Mouse (Mus musculus) heart, postnatal 0 days (tissue): ENCODE data around the gene Rgs5. TPM values are rescaled to one million over a fixed set of nuclear protein-coding genes. Genes with fewer than 3 reads are reported as not detected.

Experiments used
- ATAC-seq: fragments of 200-750 bp; cut with Nextera tagmentation; 2 replicates; pipeline ENCODE4 v1.8.0; 2017; ENCODE audit warnings: low read depth, moderate number of reproducible peaks, moderate library complexity; ENCODE audit not compliant: insufficient read depth
- DNase-seq: peaks from one replicate; pipeline ENCODE4 v3.0.0-alpha.2; 2016; ENCODE audit warnings: low spot score
- H3K27ac ChIP-seq: fragments of 300-500 bp; sonication (generic); 2 replicates; pipeline ENCODE4 v1.5.1; 2014; ENCODE audit warnings: low read depth, mild to moderate bottlenecking
- H3K27me3 ChIP-seq: fragments of 300-500 bp; sonication (generic); 2 replicates; pipeline ENCODE4 v1.6.1; 2014; ENCODE audit warnings: low read length, mixed read lengths; ENCODE audit not compliant: control insufficient read depth, insufficient read depth
- H3K36me3 ChIP-seq: fragments of 300-500 bp; sonication (generic); replicated peaks from 2 replicates; pipeline ENCODE4 v1.6.1; 2014; ENCODE audit warnings: low read length, mixed read lengths; ENCODE audit not compliant: control insufficient read depth, insufficient read depth
- H3K4me1 ChIP-seq: fragments of 300-500 bp; sonication (generic); 2 replicates; pipeline ENCODE4 v1.6.1; 2014; ENCODE audit warnings: antibody characterized with exemption; ENCODE audit not compliant: control insufficient read depth, insufficient read depth
- H3K4me2 ChIP-seq: fragments of 300-500 bp; sonication (generic); 2 replicates; pipeline ENCODE4 v1.6.1; 2014; ENCODE audit warnings: low read depth, mild to moderate bottlenecking, low read length, moderate library complexity
- H3K4me3 ChIP-seq: fragments of 300-500 bp; sonication (generic); 2 replicates; pipeline ENCODE4 v1.5.1; 2014; ENCODE audit warnings: low read depth, low read length
- H3K9ac ChIP-seq: fragments of 300-500 bp; sonication (generic); replicated peaks from 2 replicates; pipeline ENCODE4 v1.6.1; 2014; ENCODE audit warnings: low read depth, low read length, mixed read lengths
- H3K9me3 ChIP-seq: fragments of 300-500 bp; sonication (generic); replicated peaks from 2 replicates; pipeline ENCODE4 v1.6.1; 2016; ENCODE audit warnings: low read length; ENCODE audit not compliant: control insufficient read depth
- CTCF ChIP-seq: IDR thresholded peaks from 2 replicates; pipeline ENCODE4 v1.5.1; 2016; ENCODE audit warnings: antibody characterized with exemption, control low read depth, low read depth
- EP300 ChIP-seq: IDR thresholded peaks from 2 replicates; pipeline ENCODE4 v1.6.1; 2016; ENCODE audit warnings: antibody characterized with exemption, low read depth
- WGBS: fragments of 180-500 bp; shearing (Covaris S2); extraction: QIAGEN DNeasy Blood & Tissue Kit; methylation state at CpG from one replicate; pipeline ENCODE4 v1.1.7; 2014; 5-methylcytosine and 5-hydroxymethylcytosine counted together
- polyA plus RNA-seq: library from polyadenylated mRNA; unstranded; fragments of >200 nt; fragmentation: Nextera tagmentation; extraction: Ambion mirVana; gene quantifications from 2 replicates; pipeline ENCODE4 v1.2.1, GENCODE M21; 2015
- total RNA-seq: library from RNA; depleted of rRNA; stranded (reverse); fragments of >200 nt; gene quantifications from 2 replicates; pipeline ENCODE4 v1.2.3, GENCODE M21; 2014; ENCODE audit warnings: low replicate concordance

Gene Rgs5
- total and polyA plus RNA-seq, 2 experiments from 2014 or later = 22.5 to 94.3 TPM

DNA sequence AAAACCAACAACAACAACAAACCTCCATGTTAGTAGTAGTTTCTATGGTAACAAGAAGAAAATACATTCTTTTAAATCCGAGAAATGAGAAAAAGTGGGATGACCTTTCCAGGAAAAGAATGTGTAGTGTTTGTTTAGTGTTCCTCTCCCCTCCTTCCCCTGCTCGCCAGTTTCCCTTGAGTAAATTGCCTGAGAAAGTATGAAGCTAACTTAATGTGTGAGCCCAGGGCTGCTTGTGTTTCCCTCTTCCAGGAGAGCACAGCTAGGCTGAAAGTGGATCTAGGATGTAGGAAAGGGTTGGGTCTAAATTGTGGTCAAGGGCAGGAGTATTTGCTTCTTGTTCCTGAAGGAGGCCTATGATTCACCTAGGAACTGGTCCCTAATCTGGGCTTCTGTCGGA lies 38.2 kb downstream of the Rgs5 start:
- Histone ChIP-seq H3K4me3 (no peak overlapping the region), H3K27me3 (no peaks in the 10 kb centered on the region), H3K4me2 (no peak overlapping the region), H3K4me1 (no peaks in the 10 kb centered on the region), H3K9me3 (no peaks in the 10 kb centered on the region), H3K9ac (no peak overlapping the region), H3K27ac (no peak overlapping the region), H3K36me3 (no peaks in the 10 kb centered on the region)
- WGBS = 60% methylated on average over 3 of the region's 3 CpGs
- no peak for ATAC-seq
- no peak for DNase-seq
- TF ChIP-seq CTCF (no peak), EP300 (no peak)

DNA sequence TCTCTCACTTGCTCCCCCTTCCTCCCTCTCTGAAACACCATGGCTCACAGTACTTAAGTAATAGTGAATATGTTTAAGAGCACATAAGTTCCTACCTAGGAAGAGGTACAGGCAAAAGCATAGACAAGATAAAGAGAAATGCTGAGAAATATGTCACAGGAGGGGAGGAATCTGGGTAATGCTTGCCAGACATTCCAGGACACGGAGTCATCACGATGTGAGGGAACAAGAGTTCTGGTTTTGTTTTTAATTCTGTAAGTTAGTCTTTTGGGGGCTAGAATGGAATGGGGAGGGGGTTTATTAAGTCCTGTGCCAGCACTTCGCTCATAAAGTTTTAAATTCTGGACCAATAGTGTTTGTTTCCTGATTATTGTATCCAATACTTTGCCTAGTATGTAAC lies 40.1 kb downstream of the Rgs5 start:
- H3K27ac ChIP-seq = no peak overlapping the region
- H3K9ac ChIP-seq = no peak overlapping the region
- no peak overlapping the region for H3K4me2 ChIP-seq
- no peaks in the 10 kb centered on the region for H3K9me3 ChIP-seq
- TF ChIP-seq EP300 (no peak), CTCF (no peak)
- no peaks in the 10 kb centered on the region for H3K27me3 ChIP-seq
- no peak overlapping the region for H3K4me3 ChIP-seq
- H3K36me3 ChIP-seq = no peaks in the 10 kb centered on the region
- no peak for ATAC-seq
- 64% methylated on average over 3 of the region's 3 CpGs for WGBS
- H3K4me1 ChIP-seq = no peaks in the 10 kb centered on the region
- no peak for DNase-seq

DNA sequence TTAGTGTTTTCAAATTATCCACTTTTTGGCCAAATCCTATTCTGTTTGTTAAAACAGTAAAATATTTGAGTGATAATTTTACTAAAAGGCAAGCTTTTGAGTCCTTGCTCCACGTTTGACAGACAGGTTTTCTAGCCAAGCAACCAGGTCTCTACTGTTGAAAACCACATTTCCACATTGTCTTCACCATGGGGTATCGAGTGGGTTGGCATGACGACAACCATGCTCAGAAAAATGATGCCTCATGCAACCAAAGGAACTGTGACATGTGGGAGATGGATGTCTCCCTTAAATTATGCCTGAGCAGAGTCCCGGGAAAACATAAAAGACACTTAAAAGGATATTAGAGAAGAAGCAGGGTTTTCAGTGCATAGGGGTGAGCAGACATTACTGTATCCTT lies 41.9 kb downstream of the Rgs5 start:
- H3K9ac ChIP-seq = no peak overlapping the region
- H3K27me3 ChIP-seq = no peaks in the 10 kb centered on the region
- DNase-seq = no peak
- H3K4me3 ChIP-seq = no peak overlapping the region
- no peaks in the 10 kb centered on the region for H3K9me3 ChIP-seq
- TF ChIP-seq EP300 = no peak
- no peak for TF ChIP-seq CTCF
- no peaks in the 10 kb centered on the region for H3K4me1 ChIP-seq
- no peak overlapping the region for H3K27ac ChIP-seq
- H3K36me3 ChIP-seq = no peaks in the 10 kb centered on the region
- 65% methylated on average over 4 of the region's 4 CpGs for WGBS
- no peak for ATAC-seq
- no peak overlapping the region for H3K4me2 ChIP-seq

DNA sequence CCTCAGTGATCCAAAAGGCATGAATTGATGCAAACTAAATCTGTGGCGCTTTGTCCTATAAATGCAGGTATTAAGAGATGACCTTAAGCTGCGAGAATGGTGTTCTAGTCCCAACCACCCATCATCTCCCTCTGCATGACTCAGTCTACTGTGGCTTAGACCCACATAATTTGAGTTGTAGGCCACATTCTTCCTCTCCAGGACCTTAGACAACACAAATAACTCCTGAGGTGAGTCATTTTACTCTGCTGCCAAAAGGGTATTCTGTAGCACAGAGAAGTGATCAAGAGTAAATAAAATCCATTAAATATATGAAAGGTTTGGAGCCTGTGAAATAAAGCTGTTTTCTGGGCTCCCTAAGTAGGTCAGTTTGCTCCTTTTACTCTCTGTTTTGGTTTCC lies 43.9 kb downstream of the Rgs5 start:
- H3K4me1 ChIP-seq = no peaks in the 10 kb centered on the region
- no peak overlapping the region for H3K4me3 ChIP-seq
- ATAC-seq = no peak
- DNase-seq = no peak
- H3K36me3 ChIP-seq = no peaks in the 10 kb centered on the region
- 76% methylated on average over 2 of the region's 2 CpGs for WGBS
- no peaks in the 10 kb centered on the region for H3K27me3 ChIP-seq
- no peak for TF ChIP-seq CTCF
- no peak for TF ChIP-seq EP300
- no peak overlapping the region for H3K9ac ChIP-seq
- no peak overlapping the region for H3K27ac ChIP-seq
- H3K4me2 ChIP-seq = no peak overlapping the region
- H3K9me3 ChIP-seq = no peaks in the 10 kb centered on the region

DNA sequence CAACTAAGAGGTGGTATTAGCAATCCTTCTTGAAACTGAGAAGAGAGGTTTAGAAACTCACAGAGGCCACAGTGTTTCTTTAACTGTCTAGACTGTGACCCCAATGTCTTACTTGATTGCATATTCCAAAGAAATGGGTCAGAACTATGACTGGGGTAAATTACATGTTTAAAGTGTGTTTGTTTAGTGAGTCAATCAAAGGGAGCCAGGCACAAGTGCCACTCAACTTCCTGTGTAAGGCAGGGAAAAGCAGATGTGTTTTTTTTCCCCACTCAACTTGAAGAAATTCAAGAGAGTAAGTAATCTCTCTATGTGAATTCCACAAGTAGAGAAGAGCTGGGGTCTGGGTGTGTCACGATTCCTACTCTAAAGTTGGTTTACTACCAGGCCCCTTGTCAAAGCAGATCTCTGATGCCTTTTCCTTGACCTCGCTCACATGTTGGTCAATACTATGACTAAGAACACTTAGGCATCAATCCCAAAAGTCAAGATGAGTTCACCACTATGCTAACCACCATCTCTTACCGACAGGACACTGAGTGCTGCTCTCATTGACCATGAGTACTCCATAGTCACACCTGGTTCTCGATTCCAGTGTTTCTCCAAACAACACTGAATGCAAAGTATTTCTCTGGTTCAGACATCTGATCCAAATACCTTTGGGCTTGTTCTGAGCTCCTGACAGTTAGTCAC lies 49.2 kb downstream of the Rgs5 start:
- no peak overlapping the region for H3K4me3 ChIP-seq
- no peaks in the 10 kb centered on the region for H3K9me3 ChIP-seq
- WGBS = 74% methylated on average over 4 of the region's 4 CpGs
- no peaks in the 10 kb centered on the region for H3K27me3 ChIP-seq
- no peak for TF ChIP-seq CTCF
- TF ChIP-seq EP300 = no peak
- ATAC-seq (no peak), DNase-seq (no peak)
- H3K27ac ChIP-seq = no peak overlapping the region
- H3K4me2 ChIP-seq = no peak overlapping the region
- H3K36me3 ChIP-seq = no peaks in the 10 kb centered on the region
- no peaks in the 10 kb centered on the region for H3K4me1 ChIP-seq
- H3K9ac ChIP-seq = no peak overlapping the region

DNA sequence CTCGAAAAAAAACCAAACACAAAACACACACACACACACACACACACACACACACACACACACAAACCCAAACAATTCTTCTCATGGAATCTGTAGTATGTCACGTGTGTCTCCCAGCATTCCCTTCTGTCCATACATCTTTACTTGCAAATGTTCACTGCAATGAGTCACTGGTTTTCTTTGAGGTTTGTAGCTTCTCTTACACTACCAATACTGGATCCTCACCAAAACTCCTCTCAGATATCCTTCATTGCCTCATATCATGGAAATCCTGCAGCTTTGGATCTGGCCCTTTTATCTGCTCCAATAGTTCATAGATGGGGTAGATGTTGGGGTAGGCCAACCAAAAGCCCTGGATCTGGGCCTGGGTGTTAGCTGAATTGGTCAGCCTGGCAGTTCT lies 66.5 kb downstream of the Rgs5 start:
- no peak for DNase-seq
- H3K9me3 ChIP-seq = no peaks in the 10 kb centered on the region
- no peaks in the 10 kb centered on the region for H3K27me3 ChIP-seq
- no peak overlapping the region for H3K27ac ChIP-seq
- no peak overlapping the region for H3K4me2 ChIP-seq
- H3K9ac ChIP-seq = no peak overlapping the region
- no peak overlapping the region for H3K4me3 ChIP-seq
- H3K4me1 ChIP-seq = no peaks in the 10 kb centered on the region
- ATAC-seq = no peak
- TF ChIP-seq EP300 (no peak), CTCF (no peak)
- no peaks in the 10 kb centered on the region for H3K36me3 ChIP-seq
- WGBS = 65% methylated on average over 2 of the region's 2 CpGs
